Mouse (Mus musculus) T-helper 2 cell (primary cell): ENCODE measurements at regions not wholly inside any gene's neighbourhood (a gene's known extent, or its start where the extent isn't known, plus 50 kb on each side); places are given as distances from the start of the nearest gene placed in this dataset.
"Not testable (repeated sequence)": the region's sequence is repeated elsewhere in the genome, so short reads cannot be mapped to it uniquely, and the experiment has no call there.

Source experiments
- in situ Hi-C: fragments of 300-600 bp; cut with MboI, MseI; formaldehyde crosslinking; loops from one replicate; pipeline ENCODE4 v1.15.1; 2025; ENCODE audit warnings: high pct_unique_total_duplicates

GRCm38 (mm10) chr11:28216316-28216715 lies 123.4 kb downstream of the Gm6685 start:
- in situ Hi-C loops, result no loop called here

- in situ Hi-C loops, result loop anchor here (5.0 kb wide), 1 partner anchor 34 kb away; no protein-coding TSS in a partner anchor
Observed at GRCm38 (mm10) chr11:28213606-28214005, 126.1 kb downstream of the Gm6685 start.

DNA sequence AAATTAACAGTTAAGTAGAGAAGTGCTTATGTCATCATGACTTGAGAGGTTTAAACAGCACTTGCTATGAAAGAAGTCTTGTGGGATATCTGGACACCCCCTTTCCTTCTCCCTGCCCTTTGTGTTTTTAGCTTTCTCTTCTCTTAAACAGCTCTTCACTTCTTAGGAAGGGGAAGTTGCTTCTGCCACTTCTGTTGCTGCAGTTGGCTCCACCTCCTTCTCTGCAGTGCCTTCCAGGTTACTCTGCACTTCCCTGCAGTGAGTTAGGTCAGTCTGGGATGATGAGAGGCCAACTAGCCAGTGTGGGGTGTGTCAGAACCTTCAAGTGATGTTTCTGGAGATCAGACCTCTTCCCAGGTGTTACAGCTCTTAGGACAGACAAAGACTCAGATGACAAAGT lies 137.5 kb downstream of the Gm6685 start:
- in situ Hi-C loops, result no loop called here

- in situ Hi-C loops, result no loop called here
Observed at GRCm38 (mm10) chr11:28188119-28188518, 151.5 kb downstream of the Gm6685 start.

DNA sequence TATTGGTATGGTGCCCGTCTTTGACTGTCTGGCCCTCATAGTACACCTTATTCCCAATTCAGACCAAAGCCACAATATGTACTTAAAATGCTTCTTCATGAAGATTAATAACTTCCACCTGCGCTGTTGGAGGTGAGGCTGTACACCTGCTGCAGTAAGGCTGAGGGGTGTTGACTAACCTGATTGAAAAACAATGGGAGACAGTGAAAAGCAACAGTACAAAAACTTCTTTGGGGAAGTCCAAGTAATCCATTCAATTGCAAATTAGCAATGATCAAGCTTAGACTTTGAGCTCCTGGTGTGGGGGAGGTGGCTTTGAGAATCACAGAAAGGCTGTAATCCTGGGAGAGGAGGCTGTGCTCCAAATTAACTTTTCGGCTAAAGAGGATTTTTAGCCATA lies 152.2 kb downstream of the Gm6685 start:
- in situ Hi-C loops, result not testable (repeated sequence)

DNA sequence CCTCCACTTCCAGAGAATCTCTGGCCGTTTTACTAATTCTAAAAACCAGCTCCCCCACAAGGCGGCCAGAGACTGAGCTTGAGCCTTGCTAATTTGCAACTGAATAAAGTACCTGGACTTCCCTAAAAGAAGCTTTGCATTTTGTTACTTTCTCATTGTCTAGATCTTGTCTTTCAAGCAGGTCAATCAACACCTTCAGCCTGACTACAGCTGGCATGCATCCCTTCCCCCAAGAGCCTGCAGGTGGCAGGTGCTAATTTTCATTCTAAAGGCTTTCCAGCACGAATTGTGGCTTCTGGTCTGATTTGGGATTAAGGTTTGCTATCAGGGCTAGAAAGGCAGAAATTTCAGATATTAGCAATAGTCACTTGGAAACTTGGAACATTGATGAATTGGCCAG lies 168.4 kb downstream of the Gm6685 start:
- in situ Hi-C loops, result no loop called here

- in situ Hi-C loops, result no loop called here
Observed at GRCm38 (mm10) chr11:28152456-28152855, 187.2 kb downstream of the Gm6685 start.
